Mouse (Mus musculus) splenic B cell, adult 2 months (primary cell): ENCODE measurements around the gene Mycl.

ENCODE experiments used
- DNase-seq: peaks from one replicate; pipeline ENCODE4 v3.0.0-alpha.2; 2011; ENCODE audit warnings: low read depth, low spot score
- H3K27me3 ChIP-seq: 2 replicates; pipeline ENCODE4 v1.6.1; 2012; ENCODE audit warnings: mild to moderate bottlenecking, low read length, moderate library complexity, mixed read lengths; ENCODE audit not compliant: control insufficient read depth, poor library complexity, insufficient read depth, severe bottlenecking
- H3K36me3 ChIP-seq: 2 replicates; pipeline ENCODE4 v1.6.1; 2012; ENCODE audit warnings: mild to moderate bottlenecking, low read length, moderate library complexity, mixed read lengths; ENCODE audit not compliant: control insufficient read depth, poor library complexity, insufficient read depth, severe bottlenecking

The Mycl gene

GRCm38 (mm10) chr4:122995404-122996220, at the start of gene Mycl:
Mycl (plus strand) TSS chr4:122995652.
- no peaks in the 10 kb centered on the region for H3K36me3 ChIP-seq
- H3K27me3 ChIP-seq: peaks cover 1% of the 10 kb centered on the region
- peak; percentile 90 for DNase-seq

DNA sequence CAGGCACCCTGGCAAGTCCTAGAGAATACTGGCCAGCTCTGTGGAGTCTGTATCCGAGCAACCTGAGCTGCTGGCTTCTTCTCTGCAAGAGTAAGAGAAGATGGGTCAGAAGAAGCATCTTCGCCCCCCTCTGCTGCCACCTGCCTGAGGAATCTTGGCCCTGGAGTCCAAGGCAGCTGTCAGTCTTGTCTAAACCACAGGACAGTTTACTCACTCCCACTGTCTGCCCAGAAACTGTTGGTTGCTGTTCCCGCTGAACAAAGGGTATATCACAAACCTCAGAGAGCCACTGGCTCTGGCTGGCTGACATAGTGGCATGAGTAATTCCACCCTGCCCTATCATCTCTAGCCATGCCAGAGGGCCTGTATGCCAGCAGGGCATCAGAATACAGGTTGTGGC, 48.2 kb upstream of the Mycl start:
- no peak for DNase-seq
- Histone ChIP-seq H3K36me3 (no peaks in the 10 kb centered on the region), H3K27me3 (no peaks in the 10 kb centered on the region)

GRCm38 (mm10) chr4:122949096-122949495, 46.4 kb upstream of the Mycl start:
- no peak for DNase-seq
- Histone ChIP-seq H3K27me3 (no peaks in the 10 kb centered on the region), H3K36me3 (no peaks in the 10 kb centered on the region)

DNA sequence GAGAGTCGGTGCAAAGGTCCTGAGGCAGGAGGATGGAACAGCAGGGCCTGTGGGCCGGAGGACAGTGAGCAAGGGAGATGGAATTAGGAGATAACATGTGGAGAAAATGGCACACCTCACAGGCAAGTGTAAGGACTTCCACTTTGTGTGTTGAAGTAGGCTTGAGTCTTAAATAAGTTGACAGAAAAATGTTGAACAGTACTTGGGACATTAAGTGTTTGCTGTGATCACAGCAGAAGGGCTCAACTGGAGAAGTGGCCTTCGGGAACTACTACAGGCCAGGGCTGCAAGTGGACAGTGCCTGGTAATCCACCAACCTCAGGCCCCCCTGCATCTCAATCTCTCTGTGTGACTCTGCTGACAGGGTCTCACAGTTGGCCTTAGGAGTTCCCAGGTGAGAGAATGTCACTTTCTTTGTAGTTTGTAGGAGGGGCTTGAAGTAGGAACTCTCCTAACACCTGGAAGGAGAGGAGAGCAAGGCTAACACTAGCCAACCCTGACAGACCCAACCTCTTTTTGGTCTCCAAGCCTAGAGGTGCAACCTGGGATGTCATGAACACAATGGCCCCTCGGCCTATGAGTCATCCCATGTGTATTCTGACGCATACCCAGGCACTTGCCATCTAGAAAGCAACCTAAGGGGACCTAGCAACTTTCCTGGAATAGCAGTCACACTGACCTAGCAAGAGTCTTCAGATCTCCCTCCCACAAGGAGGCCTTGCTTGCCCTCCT, 40.6 kb upstream of the Mycl start:
- no peak for DNase-seq
- Histone ChIP-seq H3K36me3 (no peaks in the 10 kb centered on the region), H3K27me3 (no peaks in the 10 kb centered on the region)

DNA sequence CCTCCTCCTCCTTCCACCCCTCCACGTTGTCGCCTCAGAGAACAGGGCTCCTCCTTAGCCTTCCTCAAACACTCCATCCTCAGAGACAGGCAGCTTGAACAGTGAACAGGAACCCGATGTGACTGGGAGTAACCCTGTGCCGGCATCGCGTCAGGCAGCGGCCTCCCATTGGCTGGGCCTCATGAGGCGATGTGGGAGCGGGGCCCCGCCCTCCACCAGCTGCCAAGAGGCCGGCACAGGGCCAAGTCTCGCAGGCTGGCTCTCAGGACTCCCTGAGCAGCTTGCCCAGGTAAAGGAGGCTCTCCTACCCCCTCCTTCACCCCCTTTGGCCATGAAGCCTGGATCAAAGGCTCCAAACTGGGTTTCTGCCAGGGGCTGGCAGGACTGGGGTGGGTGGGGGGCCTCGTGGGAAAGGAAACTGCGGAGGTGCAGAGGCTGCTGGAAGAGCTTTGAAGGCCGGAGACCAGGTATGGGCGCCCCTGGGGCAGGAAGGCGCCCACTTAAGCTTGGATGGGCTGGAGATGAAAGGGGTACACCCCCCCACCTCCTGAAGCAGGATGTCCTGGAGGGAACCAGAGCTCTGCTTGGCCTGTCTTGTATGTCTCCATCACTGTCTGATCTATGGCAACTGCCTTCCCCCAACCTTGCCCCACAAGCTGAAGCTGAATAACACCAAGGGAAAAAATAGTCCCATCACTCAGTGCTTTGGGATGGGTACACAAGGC, 39.9 kb upstream of the Mycl start:
- DNase-seq: peak; percentile 82
- no peaks in the 10 kb centered on the region for H3K27me3 ChIP-seq
- no peaks in the 10 kb centered on the region for H3K36me3 ChIP-seq

DNA sequence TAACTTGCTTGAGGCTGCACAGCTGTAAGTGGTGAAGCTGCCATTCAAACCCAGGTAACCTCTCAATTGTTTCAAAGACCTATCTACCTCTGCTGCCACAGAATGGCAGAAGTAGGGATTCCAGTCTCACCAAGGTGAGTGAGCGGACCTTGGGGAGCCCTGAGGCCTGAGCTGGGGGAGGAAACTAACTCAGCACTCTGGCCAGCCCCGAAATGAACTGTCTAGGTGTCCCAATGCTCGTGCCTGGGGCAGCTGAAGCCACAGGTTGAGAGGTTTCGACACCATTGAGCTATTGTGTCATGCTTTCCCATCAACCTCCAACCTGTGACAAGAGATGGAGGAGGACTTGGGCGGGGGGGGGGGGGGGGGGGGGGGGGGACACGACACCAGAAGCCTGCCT, 39.2 kb upstream of the Mycl start:
- DNase-seq: no peak
- Histone ChIP-seq H3K36me3 (no peaks in the 10 kb centered on the region), H3K27me3 (no peaks in the 10 kb centered on the region)

DNA sequence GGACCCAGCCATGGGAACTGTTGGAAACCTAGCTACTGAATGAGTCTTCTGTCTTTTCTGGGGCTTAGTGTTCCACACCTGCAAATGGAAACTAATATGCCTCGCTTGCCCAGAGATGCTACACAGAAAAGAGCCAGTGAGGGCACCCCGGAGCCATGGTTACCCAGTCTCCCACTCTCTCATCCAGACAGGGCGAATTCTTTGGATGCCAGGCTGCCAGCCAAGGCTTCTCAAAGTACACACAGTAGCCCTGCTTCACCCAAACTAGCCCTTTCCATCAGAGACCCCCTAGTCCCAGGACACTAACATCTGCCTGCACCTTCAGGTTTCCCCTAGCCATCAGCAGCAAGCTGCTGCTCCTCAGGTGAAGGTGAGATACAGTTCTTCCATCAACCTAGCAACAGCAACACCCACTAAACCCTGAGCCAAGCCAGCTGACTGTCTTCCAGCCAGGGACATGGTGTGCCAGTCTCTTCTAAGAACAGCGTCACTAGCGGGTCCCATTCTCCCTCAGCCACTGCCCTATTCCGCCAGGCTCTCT, 36.9 kb upstream of the Mycl start:
- H3K27me3 ChIP-seq: no peaks in the 10 kb centered on the region
- DNase-seq: no peak
- no peaks in the 10 kb centered on the region for H3K36me3 ChIP-seq

DNA sequence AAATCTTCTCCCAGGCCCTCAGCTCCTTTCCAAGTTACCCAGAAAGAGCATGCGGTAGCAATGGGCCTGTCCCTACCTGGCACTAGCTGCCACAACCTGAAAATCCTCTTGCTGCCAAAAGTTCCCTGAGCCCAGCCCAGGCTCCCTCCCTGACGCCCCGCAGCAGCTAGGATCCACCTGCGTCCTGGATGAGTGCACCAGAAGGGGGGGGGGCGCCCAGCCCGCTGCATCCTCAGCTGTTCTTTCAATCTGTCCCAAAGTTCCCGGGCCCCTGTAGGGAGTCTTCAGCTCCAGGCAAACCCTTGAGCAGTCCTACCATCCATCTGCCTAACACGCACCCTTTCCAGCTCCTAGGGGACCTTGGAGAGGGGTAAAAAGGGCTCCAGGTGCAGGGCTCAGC, 35.6 kb upstream of the Mycl start:
- Histone ChIP-seq H3K36me3 (no peaks in the 10 kb centered on the region), H3K27me3 (no peaks in the 10 kb centered on the region)
- no peak for DNase-seq

DNA sequence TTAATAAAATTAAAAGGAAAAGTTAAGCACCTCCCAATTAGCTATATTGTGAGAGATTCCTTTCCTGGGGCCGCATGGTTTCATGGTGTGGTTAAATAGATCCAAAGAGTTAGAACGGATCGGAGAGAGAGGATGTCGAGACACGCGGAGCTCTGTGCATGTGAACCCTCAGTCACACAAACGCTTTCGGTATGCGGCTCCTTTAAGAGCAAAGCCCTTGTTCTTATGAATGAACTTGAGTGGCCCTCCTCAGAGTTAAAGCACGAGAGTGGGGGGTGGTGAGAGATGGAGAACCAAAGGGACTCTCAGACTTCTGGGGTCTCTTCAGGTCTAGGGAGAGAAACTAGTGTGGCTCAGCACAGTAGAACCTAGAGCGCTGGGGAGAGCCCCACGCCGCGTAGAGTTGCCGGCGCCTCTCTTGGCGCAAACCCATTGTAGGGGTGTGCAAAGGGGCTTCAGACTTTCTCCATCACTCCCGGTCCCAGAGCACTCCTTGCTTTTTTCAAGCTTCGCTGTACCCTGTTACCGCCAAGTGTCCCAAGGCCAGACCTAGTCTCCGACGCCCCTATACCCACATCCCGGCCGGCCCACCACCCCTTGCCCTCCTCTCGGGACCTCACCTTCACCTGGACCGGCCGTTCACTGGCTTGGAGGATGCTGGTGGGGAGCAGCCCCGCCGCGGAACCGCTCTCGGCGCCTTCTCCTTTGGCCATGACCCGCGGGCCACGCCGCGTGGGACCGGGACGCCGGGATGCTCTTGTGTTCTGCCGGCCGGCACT, 34.9 kb upstream of the Mycl start:
- Histone ChIP-seq H3K36me3 (no peaks in the 10 kb centered on the region), H3K27me3 (no peaks in the 10 kb centered on the region)
- peak; percentile 41 for DNase-seq

DNA sequence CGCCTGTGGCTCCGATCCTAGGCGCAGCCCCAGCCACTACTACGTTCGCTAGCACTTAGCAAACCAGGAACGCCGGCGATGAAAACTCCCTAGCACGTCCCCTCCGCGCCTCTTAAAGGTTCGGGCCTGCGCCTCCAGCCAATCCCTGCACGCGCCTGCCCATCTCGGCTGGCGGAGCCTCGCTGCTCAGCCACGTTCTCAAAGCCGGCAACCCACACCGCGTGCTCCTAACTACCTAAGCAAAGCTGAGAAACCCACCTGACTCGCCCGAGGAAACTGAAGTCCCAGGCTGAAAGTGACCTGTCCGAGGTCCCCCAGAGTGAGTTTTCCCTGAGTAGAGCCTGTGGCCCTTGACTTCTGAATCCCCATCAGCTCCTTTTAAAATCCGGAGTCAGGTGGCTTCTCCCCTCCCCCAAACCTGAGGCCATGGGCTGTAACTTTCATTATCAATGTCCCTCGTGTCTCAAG, 34.3 kb upstream of the Mycl start, which contains the start of gene Mfsd2a:
TSS of gene Mfsd2a (minus strand) at position 89 of the 468 bp plus-strand sequence.
- Histone ChIP-seq H3K36me3 (no peaks in the 10 kb centered on the region), H3K27me3 (no peaks in the 10 kb centered on the region)
- peak; percentile 54 for DNase-seq

DNA sequence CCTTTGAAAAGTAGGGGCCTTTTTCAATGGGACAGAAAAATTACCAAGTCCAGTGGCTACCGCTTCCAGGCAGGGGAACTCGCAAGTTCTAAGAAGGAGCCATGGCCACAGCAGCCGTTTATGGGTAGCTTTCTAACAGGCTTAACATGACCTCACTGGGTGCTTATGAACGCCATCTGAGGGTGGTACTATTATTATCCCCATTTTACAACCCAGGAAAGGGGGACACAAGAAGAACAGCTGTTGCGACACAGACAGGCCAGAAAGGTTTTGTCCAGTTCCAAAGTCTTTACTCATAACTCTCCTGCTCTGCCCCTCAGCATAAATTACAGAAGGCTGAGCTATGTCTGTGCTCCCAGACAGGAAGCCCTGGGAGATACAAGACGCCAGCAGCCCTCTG, 33.9 kb upstream of the Mycl start:
- Histone ChIP-seq H3K36me3 (no peaks in the 10 kb centered on the region), H3K27me3 (no peaks in the 10 kb centered on the region)
- DNase-seq: no peak

GRCm38 (mm10) chr4:122962751-122963150, 32.7 kb upstream of the Mycl start:
- no peaks in the 10 kb centered on the region for H3K27me3 ChIP-seq
- no peaks in the 10 kb centered on the region for H3K36me3 ChIP-seq
- no peak for DNase-seq

- no peak for DNase-seq
- H3K27me3 ChIP-seq: no peaks in the 10 kb centered on the region
- no peaks in the 10 kb centered on the region for H3K36me3 ChIP-seq
These were observed 27.3 kb upstream of the Mycl start for GRCm38 (mm10) chr4:122968106-122968505.

DNA sequence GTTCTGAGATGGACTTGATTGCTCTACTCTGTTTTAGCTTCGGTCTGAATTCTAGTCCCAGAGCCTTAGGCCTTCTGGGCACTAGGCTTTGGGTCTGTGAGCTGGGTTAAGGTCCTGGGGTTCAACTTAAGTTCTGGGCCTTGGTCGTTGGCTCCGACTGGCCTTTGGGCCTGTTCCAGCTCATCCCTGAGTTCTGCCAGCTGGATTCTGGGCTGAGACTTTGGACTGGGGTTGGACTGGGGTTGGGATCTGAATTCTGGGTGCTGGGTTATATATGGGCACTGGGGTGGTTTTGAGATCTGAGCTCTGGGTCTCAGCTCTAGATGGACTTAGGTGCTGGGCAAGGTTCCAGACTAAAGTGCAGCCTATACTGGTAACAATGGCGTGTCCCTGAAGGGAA, 24.3 kb upstream of the Mycl start:
- H3K27me3 ChIP-seq: no peaks in the 10 kb centered on the region
- no peak for DNase-seq
- H3K36me3 ChIP-seq: no peaks in the 10 kb centered on the region
